Mouse (Mus musculus) naive thymus-derived CD4-positive, alpha-beta T cell, adult 2 months (primary cell): ENCODE measurements around the gene Dab1.

Experiments used
- DNase-seq: peaks from one replicate; pipeline ENCODE4 v3.0.0-alpha.2; 2011; ENCODE audit warnings: low read depth

Gene Dab1

DNA sequence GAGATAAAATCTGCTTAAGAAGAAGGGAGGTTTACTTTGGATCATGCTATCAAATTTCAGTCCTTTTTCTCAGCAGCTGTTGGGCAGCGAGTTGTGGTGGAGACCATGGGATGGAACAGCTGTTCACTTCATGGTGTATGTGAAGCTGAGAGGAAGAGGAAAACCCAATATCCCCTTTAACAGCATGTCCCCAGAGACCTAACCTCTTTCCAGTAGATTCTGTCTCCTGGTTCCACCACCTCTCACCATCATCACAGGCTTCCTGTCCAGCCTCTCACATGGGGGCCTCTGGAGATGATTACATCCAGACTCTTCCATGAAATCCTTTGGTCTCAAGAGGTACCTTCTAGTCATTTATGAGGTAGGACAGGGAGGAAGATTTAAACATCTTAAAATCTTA is 755.0 kb downstream of the Dab1 start:
- DNase-seq = no peak

DNA sequence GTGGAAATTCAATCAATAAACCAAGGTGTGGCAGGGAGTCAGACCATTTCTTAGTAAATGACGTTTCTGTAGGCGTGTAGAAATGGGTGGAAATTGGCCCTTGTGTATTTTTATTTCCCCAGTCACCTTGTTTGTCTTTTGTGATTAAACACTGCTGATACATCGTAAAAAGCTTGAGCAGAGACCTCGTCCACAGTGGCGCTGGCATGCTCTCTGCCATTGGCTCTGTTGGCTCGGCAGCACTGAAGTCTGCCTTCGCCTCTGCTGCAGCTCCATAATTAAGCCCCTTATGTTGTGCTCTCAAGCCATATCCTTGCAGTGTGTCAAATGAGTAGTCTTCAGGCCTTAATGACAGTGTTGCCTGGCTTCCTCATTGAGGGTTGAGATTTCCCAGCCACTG is 765.5 kb downstream of the Dab1 start:
- DNase-seq = no peak

DNA sequence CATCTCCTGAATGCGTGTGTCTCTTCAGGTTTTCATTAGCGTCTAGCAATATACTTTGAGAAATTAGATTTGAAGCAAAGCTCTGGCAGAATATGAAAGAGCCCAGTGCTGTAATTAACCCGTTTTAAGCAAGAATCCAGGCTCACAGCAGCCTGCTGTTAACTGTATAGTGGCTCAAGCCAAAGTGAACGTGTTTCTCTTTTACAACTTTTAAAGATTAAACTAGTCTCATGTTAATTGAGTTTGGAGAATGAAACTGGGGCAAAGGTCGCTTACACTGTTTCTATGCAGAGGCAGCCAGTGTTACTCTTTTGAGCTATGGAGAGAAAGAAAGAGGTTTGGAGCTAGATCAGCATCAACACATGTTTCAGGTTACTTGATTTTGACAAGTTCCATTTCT is 766.1 kb downstream of the Dab1 start:
- no peak for DNase-seq

DNA sequence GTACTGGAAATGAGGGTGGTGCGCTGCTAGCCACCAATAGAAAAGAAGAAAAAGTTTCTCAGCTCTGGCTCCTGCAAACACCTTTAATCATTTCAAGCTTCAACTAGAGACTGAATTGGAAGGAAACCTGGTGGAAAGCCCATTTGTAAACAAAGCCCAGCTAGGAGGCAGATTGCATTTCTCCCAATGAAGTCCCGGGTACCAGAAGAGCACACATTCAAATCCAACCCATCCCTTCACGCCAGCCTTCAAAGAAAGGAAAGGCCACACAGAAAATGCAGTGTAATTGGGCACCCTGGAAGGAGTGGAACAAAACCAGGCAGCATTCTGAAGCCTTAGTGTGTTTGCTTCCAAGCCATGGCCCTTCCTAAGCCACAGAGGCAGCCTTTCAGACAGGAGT is 776.4 kb downstream of the Dab1 start:
- DNase-seq = no peak

DNA sequence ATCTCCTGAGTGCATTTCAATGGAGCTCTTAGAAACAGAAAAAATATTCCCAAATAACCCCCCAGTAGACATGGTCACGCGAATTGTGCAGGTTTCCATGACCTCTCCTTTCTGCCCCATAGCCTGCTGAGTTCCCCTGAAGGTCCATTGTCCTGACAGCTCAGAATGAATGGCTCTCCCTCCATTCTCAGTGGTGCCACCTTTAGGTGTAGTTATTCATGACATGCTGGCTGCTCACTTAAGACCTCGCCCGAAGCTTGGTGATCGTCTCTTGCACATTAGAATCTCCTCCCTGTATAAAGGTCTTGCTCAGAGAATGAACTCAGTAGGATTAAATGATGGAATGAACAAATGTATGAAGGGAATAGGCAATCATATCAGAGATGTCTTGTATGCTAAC is 776.9 kb downstream of the Dab1 start:
- DNase-seq = no peak

DNA sequence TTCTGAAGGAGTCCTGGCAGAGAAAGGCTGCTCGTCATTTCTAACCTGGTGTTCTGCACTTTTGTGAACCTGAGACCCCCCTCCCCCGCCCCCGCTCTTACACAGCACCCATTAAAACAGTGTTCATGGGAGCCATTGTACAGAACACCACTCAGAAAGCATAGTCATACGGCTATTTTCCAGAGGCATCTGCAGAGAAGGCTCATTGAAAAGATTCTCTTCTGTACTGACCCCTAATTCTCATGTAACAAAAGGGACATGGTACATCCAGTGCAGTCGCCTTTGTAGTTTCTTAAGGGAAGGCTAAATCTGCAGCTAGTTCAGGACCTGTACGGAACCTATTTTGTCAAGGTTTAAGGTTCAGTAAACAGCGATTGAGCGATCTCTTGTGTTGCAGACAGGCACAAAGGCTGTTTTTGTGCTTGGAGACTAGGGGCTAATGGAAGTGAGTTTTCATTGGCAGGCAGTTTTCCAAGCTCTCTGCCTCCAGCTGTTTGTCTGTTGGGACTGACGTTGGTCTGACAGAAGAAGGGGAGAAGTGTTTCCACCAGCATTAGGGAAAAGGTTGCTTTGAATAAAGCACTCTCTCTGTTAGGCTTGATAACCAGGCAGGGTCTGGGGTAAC is 780.1 kb downstream of the Dab1 start:
- DNase-seq = no peak

DNA sequence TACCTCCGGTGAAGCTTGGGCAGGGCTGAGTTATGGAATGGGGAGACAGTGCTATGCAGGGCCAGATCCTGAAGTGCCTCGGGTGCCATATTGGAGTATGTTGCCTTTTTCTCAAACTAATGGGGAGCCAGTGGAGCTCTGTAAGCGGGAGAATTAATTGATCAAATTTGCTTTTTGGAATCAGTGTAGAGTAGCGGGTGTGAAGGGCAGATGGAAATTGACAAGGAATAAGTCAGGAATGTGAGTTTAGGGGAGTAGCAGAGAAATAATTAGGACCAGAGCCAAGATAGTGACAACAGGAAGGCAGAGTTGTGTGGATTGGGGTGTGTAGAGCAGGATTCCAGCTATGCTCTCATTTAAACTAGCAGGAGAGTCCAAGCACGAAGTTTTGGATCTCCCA is 784.9 kb downstream of the Dab1 start:
- DNase-seq = no peak

DNA sequence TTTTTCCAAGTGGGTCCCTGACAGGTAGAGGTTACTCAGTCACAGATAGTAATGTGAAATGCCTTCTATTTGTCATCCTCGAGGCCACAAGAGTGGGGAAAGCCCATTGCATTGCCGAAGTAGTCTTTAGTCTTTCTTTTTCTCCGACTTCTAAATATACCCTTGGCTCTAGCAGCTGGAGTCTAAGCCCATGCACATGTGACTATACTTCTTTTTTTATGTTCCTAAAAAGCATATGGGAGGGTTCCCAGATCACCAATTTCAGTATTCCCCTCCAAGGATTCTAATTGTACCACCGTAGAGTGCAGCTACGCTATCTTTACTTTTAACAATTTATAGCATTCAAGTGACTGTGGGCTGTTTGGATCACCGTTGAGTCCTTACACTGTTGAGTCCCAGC is 791.8 kb downstream of the Dab1 start:
- no peak for DNase-seq

DNA sequence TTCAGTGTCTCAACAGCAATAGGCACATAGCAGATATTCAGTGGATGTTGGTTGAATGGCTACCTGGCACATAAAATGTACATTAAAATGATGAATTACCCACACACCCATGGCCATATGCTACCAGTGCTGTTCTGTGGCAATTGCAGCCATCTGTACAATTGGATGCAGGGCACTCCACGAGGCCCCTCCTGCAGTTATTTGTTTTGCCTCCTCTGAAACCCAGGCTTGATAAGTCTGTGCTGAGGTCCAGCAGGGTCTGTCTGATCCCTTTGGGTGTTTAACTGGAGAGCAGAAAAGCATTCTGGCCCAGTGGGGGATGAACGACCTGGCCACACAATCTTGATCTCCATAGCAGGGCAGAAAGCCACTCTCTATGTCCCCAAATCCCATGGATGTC is 796.3 kb downstream of the Dab1 start:
- DNase-seq = no peak

DNA sequence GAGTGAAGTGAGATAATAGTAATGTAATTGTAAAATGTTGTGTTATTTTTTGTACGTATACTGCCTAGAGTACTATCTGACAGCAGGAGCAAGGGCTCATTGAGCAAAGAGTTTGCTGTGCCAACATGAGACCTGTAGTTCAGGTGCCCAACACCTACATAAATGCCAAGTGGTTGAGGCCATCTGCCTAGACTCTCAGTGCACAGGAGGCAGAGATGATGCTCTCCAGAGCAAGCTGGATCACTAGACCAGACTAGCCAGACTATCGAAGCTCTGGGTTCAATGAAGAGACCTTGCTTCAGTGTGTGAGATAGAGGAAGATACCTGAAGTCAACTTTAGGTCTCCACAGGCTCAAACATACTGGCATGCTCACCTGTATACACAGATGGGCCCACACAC is 799.2 kb downstream of the Dab1 start:
- no peak for DNase-seq

DNA sequence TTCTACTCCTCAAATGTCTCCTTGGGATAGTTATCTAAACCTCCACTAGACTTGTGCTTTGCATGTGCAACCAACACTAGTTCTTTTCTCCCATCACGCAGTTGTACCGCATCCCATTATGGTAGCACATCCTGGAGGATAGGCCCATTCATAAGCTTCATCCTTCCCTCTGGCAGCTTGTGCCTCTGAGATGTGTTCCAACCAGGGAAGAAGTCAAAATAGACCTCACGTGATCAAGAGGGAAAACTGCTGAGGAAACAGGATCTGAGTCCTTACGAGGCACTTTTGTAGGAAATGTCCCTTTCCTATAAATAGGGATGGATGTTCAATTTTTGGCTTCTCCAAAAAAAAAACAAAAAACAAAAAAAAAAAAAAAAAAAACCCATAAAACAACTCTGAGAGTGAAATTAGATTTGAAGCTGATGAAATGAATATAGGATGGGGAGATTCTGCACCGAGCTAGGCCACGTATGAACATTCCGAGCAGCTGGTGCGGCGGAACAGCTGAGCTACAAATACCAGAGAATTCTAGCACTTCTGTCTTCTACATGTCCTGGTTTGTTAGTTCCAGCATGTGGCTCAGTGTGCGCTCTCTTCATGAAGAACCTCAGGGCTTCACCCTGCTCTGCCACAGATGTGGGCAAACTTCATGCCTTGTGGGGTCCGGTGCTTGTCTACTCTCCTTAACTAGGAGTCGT is 802.0 kb downstream of the Dab1 start:
- no peak for DNase-seq

DNA sequence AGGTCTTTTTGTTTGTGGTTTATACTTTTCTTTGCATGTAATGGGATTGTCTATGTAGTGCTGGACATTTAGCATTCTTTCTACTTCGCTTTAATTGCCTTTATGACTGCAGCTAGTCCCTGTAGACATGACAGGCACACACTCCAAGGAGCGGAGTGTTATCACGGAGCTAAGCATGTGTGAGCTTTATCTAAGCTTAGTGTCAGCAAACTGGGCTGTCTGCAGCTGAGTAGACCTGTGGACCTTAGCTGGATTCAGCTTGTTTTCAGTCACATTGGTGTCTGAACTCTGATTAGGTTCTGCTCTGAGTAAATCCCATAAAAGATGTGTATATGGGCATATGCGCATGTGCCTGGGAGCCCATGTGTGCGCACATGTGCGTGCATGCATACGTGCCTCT is 810.0 kb downstream of the Dab1 start:
- no peak for DNase-seq

DNA sequence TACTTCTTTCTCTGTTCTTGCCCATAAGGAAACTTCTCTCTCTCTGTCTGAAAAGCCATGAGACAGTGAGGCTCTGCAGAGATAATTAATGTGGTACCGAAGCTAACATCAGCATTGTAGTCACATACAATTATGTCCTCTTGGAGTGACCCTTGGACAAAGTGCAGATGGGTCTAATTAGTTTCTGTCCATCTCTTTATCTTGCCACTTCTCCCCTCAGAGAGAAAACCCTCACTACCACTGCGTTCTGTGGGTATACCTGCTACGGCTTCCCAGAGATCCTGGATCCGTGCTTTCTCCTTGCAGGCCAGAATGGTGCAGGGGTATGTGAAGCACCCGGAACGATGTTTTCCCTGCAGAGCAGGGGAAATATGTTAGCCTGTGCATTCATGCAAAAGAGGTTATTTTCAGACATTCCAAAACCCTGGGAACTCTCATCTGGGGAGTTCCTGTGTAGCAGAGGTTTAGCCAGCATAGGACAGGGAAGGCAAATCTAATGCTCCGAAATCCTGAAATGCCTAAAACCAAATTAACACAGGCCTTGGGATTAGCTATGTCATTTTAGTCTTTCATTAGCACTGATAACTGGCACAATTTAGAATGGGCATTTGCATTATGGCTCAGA is 812.2 kb downstream of the Dab1 start:
- no peak for DNase-seq

DNA sequence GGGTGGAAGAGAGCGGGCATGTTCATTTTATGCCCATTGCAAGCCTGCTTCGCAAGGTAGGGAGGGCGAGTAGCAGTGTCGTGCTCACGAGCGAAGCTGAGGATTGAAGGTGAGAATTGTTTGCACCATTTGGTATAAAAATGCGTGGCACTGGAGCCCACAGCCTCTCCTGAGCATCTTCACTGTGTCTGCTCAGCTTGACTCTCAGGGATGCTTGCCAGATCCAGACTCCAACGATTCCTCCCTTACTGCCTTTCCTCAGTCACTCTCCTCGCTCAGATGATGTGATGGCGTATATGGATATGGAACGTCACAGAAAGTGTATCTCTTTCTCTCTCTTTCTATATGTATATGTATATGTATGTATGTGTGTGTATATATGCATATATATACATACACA is 813.0 kb downstream of the Dab1 start:
- no peak for DNase-seq

DNA sequence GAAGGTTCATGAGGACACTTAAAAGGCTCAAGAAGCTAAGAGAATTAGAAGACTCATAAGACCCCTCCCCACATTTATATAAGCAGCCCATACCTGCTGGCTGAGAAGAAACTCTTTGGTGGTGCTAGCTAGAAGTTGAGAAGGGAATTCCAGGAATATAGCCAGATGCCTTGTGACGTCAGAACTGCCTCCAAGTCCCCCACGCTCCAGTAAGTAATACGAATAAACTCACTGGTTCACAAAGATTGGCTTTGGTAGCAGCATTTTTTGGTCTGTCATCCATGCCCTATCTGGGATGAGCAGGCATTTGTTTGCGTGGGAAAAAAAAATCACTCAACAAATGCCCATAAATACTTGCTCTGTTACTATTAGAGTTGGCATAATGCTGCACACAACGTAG is 816.6 kb downstream of the Dab1 start:
- no peak for DNase-seq

DNA sequence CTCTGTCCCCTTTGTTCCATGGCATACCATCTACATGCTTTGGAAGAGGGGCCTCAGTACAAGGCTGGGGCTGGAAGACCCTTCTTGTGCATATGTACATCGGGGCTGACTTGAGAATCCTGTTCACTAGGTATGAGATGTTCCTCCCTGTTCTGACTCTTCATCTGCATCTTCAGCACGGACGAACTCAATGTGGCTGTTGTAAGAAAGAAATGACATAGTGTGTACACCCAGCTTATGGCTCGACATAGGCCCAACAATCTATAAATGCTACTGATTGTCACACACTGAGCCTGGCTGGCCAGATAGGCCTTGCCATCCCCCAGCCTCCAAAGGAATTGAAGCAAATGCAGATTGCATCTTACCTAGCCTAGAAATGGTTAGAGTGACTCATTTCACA is 817.3 kb downstream of the Dab1 start:
- no peak for DNase-seq

DNA sequence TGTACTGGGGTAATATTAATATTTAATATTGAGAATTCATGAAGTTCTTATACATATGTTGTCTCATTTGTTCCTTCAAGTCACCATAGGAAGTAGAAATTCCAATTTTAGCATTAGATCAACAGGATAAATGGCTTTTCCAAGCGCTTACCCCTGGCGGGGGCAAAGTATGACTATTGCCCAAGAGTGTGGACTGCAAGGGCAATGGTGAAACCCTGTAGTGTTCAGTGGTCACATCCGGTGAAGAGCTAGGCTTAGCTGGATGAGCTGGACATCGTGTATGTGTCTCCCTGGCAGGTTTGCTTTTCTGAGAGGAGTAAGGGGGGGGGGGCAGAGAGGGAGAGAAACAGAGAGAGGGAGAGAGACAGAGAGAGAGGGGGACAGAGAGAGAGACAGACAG is 819.6 kb downstream of the Dab1 start:
- no peak for DNase-seq

DNA sequence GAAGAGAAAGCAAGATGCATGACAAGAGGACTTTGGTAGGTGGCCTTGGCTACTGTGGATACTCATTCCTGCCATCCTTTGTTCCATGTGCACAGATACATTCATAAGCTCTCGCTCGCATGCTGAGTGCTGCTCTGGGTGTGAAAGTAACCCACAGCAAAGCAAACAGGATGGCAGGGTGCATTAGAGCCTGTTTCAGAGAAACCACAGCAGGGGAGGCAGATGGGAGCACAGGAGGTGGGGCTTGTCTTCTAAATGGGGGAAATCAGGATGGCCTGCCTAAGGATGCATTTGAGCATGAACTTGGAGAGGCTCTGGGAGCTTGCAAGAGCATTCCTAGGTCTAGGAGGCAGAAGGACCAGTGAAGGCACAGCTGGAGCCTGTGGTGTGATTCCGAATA is 820.5 kb downstream of the Dab1 start:
- no peak for DNase-seq

DNA sequence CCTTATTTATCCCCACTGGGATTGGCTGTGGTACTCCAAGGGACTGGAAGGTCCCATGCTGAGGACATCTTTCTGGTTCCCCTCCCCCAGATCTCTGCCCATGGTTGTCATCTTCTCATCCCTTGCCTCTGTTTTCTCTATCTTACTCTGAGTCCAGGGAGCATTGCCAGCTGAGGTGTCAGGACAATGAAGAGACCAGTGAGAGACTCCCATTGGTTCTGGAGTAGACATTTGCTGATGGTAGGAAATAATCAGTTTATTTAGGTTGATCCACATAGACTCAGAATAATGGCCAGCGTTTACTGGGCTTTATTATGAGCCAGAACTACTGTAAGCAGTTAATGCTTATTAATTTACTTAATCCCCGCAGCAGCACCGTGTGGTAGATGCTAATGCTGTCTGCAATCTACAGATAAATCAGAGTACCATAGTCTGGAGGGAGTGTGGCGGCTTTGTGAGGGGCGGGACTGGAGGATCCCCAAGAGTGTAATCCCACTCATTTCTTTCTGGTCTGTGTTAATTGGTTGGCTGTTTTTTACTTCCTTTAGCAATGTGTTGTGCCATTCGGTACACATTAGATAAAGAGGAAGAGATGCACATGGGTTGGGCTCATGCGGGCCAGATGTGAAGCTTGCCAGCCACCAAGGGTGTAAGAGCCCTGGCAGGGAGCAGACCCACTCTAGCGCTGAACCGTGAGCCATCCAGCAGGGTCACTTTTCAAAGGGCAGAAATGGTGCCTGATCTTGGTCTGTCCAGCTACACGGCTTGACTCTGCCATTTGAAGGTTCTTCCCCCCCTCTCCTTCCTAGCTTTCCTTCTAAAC is 824.0 kb downstream of the Dab1 start:
- no peak for DNase-seq

DNA sequence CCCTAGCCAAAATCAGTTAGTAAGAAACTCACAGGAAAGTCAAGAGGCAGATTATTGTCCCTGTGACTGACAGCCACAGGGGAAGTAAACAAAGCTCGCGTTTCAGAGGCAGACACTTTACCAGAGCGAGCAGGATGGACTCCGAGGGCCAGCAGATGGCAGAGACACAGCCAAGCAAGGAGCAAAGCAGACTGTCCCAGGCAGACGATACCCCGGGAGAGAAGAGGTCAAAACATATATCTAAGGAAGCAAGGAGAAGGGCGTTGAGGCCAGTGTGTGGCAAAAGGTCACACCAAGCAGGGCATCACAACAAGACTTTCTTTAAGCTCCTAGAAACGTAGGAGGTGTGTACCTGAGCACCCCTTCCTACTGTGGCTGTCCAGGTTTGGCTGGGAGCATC is 824.6 kb downstream of the Dab1 start:
- DNase-seq = no peak

DNA sequence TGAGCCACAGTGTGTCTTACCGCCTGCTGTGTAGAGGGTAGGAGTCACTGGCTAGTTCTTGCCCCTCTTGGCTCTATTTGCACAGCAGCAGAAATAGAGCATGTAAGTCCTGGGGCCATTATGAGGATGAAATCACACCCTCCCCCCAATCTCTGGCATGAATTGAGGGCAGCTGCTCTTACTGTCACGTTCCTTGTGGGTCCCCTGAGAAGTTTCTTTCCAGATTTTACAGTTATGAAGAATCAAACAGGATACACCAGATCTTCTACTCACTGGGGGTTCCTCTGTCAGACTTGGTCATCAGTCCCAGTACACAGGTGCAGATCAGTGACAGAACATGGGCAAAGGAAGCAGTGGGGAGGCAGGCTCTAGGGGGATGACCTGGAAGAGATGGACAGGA is 825.8 kb downstream of the Dab1 start:
- no peak for DNase-seq

DNA sequence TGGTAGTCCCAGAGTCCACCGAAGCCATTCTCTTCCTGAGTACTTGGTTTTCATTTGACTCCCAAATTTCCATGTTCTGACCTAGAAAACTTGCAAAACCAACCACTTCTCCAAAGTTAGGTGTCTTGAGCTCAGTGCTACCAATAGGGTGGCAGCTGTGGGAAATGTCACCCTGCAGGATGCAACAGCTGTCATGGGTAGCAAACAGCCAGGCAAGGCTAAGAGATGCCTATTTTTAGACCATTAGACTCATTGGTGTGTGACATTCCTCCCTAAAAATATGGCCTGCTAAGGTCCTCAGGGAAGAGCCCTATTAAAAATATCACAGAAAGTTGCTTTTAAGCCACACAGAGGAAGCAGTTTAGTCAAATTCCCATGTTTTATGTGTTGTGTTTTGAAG is 829.0 kb downstream of the Dab1 start:
- DNase-seq = no peak

DNA sequence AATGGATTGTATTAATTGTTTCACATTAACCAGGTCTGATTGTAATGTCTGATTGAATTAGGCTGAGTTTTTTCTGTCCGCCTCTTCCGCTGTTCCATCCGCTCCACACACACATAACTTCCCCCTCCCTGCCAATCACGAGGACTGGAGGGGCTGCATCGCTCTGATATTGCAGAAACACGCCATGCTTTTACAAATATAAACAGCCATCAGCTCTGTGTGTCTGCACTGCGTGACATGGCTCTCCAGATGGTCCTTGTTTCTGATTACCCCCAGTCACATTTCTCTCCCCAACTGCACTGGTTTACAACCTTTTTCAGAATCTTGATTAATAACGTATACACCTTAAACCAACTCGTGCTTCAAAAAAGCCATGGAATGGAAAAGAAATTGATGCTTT is 831.5 kb downstream of the Dab1 start:
- no peak for DNase-seq
